Mouse (Mus musculus) midbrain, embryonic 14.5 days (tissue): ENCODE measurements at regions not wholly inside any gene's neighbourhood (a gene's known extent, or its start where the extent isn't known, plus 50 kb on each side); places are given as distances from the start of the nearest gene placed in this dataset.
"Not testable (repeated sequence)": the region's sequence is repeated elsewhere in the genome, so short reads cannot be mapped to it uniquely, and the experiment has no call there.

Experiments
- ATAC-seq: fragments of 200-750 bp; cut with Nextera tagmentation; 2 replicates; pipeline ENCODE4 v1.8.0; 2017; ENCODE audit warnings: moderate number of reproducible peaks, moderate library complexity; ENCODE audit not compliant: low FRiP score, low TSS enrichment
- DNase-seq: peaks from one replicate; pipeline ENCODE4 v3.0.0-alpha.2; 2015
- H3K27ac ChIP-seq: fragments of 300-500 bp; sonication (generic); replicated peaks from 2 replicates; pipeline ENCODE4 v1.5.1; 2014; ENCODE audit warnings: mild to moderate bottlenecking, low read depth, low read length, moderate library complexity
- H3K27me3 ChIP-seq: fragments of 300-500 bp; sonication (generic); 2 replicates; pipeline ENCODE4 v1.6.1; 2014; ENCODE audit warnings: low read length, control low read depth, mixed read lengths; ENCODE audit not compliant: control insufficient read depth, insufficient read depth
- H3K36me3 ChIP-seq: fragments of 300-500 bp; sonication (generic); 2 replicates; pipeline ENCODE4 v1.6.1; 2014; ENCODE audit warnings: low read length, control low read depth; ENCODE audit not compliant: control insufficient read depth, insufficient read depth
- H3K4me1 ChIP-seq: fragments of 300-500 bp; sonication (generic); 2 replicates; pipeline ENCODE4 v1.6.1; 2014; ENCODE audit warnings: mild to moderate bottlenecking, antibody characterized with exemption, low read length, control low read depth; ENCODE audit not compliant: control insufficient read depth, insufficient read depth
- H3K4me2 ChIP-seq: fragments of 300-500 bp; sonication (generic); 2 replicates; pipeline ENCODE4 v1.6.1; 2014; ENCODE audit warnings: mild to moderate bottlenecking, low read length, moderate library complexity
- H3K4me3 ChIP-seq: fragments of 300-500 bp; sonication (generic); replicated peaks from 2 replicates; pipeline ENCODE4 v1.5.1; 2014; ENCODE audit warnings: low read depth, low read length
- H3K9ac ChIP-seq: fragments of 300-500 bp; sonication (generic); replicated peaks from 2 replicates; pipeline ENCODE4 v1.6.1; 2014; ENCODE audit warnings: mild to moderate bottlenecking, low read length, moderate library complexity
- H3K9me3 ChIP-seq: fragments of 300-500 bp; sonication (generic); 2 replicates; pipeline ENCODE4 v1.6.1; 2016; ENCODE audit warnings: low read length, control low read depth, mixed read lengths; ENCODE audit not compliant: control insufficient read depth
- WGBS: fragments of 180-500 bp; shearing (Covaris S2); extraction: QIAGEN DNeasy Blood & Tissue Kit; methylation state at CpG from one replicate; pipeline ENCODE4 v1.1.7; 2014; 5-methylcytosine and 5-hydroxymethylcytosine counted together

GRCm38 (mm10) chr10:3192291-3192690 lies 75.3 kb downstream of the H60c start:
- Histone ChIP-seq H3K4me2 (no peak overlapping the region), H3K4me3 (no peak overlapping the region), H3K9ac (no peak overlapping the region), H3K36me3 (no peaks in the 10 kb centered on the region), H3K4me1 (no peaks in the 10 kb centered on the region), H3K27me3 (no peaks in the 10 kb centered on the region), H3K9me3 (peaks cover under 1% of the 10 kb centered on the region), H3K27ac (no peak overlapping the region)
- 67% methylated on average over 3 of the region's 3 CpGs for WGBS
- DNase-seq (no peak), ATAC-seq (no peak)

GRCm38 (mm10) chr10:3188361-3188760 lies 79.2 kb downstream of the H60c start:
- H3K4me3 ChIP-seq: no peak overlapping the region
- no peak for DNase-seq
- H3K4me2 ChIP-seq: no peak overlapping the region
- no peak overlapping the region for H3K27ac ChIP-seq
- 77% methylated on average over 4 of the region's 4 CpGs for WGBS
- no peak for ATAC-seq
- H3K9ac ChIP-seq: no peak overlapping the region
- no peaks in the 10 kb centered on the region for H3K36me3 ChIP-seq
- H3K4me1 ChIP-seq: no peaks in the 10 kb centered on the region
- H3K9me3 ChIP-seq: peaks cover 2% of the 10 kb centered on the region; the same call in 1 of the 2 replicates
- H3K27me3 ChIP-seq: no peaks in the 10 kb centered on the region

GRCm38 (mm10) chr10:3180103-3180502 lies 87.5 kb downstream of the H60c start:
- H3K4me3 ChIP-seq: no peak overlapping the region
- no peak overlapping the region for H3K4me2 ChIP-seq
- no peak for DNase-seq
- no peak overlapping the region for H3K27ac ChIP-seq
- no peaks in the 10 kb centered on the region for H3K4me1 ChIP-seq
- no peaks in the 10 kb centered on the region; the same call in 1 of the 2 replicates for H3K9me3 ChIP-seq
- no peak overlapping the region for H3K9ac ChIP-seq
- no peaks in the 10 kb centered on the region for H3K36me3 ChIP-seq
- H3K27me3 ChIP-seq: no peaks in the 10 kb centered on the region
- no peak for ATAC-seq

DNA sequence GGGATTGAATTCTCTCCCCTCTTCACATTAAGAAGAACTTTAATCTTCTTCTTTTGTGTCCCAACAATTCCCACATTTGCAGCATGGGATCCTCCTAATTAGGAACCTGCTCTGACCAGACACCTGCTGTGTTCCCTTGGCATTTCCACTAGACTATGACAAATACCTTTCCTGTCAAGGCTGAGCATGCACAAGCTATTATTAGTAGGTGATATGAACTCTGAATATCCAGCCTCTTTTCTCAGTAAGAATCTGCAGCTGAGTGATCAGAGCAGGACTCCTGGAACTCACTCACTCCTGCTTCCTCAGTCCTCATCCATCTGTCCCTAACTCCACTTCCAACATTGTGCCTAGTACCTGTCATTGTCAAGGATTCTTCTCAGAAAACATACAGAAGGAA lies 94.0 kb downstream of the H60c start:
- no peak for ATAC-seq
- no peak overlapping the region for H3K27ac ChIP-seq

GRCm38 (mm10) chr10:3172927-3173326 lies 94.6 kb downstream of the H60c start:
- not testable (repeated sequence) for H3K36me3 ChIP-seq, H3K27me3 ChIP-seq, H3K27ac ChIP-seq, DNase-seq, ATAC-seq, H3K9me3 ChIP-seq, H3K4me3 ChIP-seq, H3K4me1 ChIP-seq, H3K4me2 ChIP-seq, H3K9ac ChIP-seq
- 52% methylated on average over 4 of the region's 4 CpGs for WGBS

More for the DNA sequence above, 94.0 kb downstream of the H60c start:
- H3K9me3 ChIP-seq: peaks cover 6% of the 10 kb centered on the region; the same call in 1 of the 2 replicates
- no peaks in the 10 kb centered on the region for H3K4me1 ChIP-seq
- H3K36me3 ChIP-seq: no peaks in the 10 kb centered on the region
- no peak overlapping the region for H3K9ac ChIP-seq
- no peaks in the 10 kb centered on the region for H3K27me3 ChIP-seq
- DNase-seq: no peak
- no peak overlapping the region for H3K4me3 ChIP-seq
- no peak overlapping the region for H3K4me2 ChIP-seq

DNA sequence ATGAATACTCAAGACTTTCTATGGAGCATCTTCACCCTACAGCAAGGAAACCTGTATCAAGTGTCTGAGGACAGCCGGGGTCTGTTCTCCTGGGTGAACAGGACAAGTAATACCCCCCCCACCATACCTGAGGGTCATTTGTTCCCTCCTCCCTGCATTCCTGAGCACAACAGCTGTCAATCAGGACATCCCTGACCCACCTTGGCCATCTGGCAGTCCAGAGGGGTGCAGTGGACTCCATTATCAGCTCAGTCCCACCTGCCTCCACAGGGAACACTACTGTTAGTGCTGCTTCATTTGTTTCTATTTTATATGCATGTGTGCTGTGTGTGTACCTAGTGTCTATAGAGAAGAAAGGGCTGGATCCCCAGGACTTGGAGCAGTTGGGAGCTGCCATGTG lies 95.3 kb downstream of the H60c start:
- 91% methylated on average over 1 of the region's 1 CpGs for WGBS
- Histone ChIP-seq H3K27me3 (no peaks in the 10 kb centered on the region), H3K4me2 (no peak overlapping the region), H3K9ac (no peak overlapping the region), H3K9me3 (peaks cover 9% of the 10 kb centered on the region; the same call in 1 of the 2 replicates), H3K4me1 (no peaks in the 10 kb centered on the region), H3K27ac (no peak overlapping the region), H3K36me3 (no peaks in the 10 kb centered on the region), H3K4me3 (no peak overlapping the region)
- no peak for ATAC-seq
- DNase-seq: no peak

- no peak overlapping the region for H3K9ac ChIP-seq
- no peaks in the 10 kb centered on the region for H3K36me3 ChIP-seq
- peaks cover 9% of the 10 kb centered on the region; the same call in 1 of the 2 replicates for H3K9me3 ChIP-seq
- 96% methylated on average over 5 of the region's 5 CpGs for WGBS
- no peak overlapping the region for H3K27ac ChIP-seq
- H3K27me3 ChIP-seq: no peaks in the 10 kb centered on the region
- H3K4me3 ChIP-seq: no peak overlapping the region
- H3K4me1 ChIP-seq: no peaks in the 10 kb centered on the region
- no peak for DNase-seq
- no peak overlapping the region for H3K4me2 ChIP-seq
- no peak for ATAC-seq
Measured at GRCm38 (mm10) chr10:3171366-3171765, 96.2 kb downstream of the H60c start.

GRCm38 (mm10) chr10:3155542-3155941 lies 112.0 kb downstream of the H60c start:
- WGBS: 90% methylated on average over 4 of the region's 4 CpGs
- H3K27me3 ChIP-seq: no peaks in the 10 kb centered on the region

DNA sequence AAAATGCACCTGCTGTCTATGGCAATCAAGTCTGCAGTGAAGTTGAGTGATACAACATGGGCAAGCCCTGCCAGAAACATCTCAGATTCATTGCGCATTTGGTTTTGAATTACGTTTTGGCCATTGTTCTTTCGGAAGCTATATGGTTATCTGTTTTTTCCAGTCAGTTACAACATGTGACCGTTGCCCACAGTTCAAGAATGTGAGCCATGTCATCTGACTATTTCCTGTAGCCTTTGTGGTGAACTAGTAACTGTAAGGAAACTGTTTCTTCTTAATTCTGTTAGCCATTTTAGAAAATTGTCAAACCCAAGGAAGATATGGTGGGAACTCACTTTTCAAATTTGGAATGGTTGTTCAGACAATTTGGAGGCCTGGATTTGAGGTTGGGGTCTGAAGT lies 119.4 kb downstream of the H60c start:
- Histone ChIP-seq H3K4me1 (no peaks in the 10 kb centered on the region), H3K27ac (no peak overlapping the region), H3K9me3 (peaks cover 29% of the 10 kb centered on the region), H3K27me3 (no peaks in the 10 kb centered on the region), H3K36me3 (no peaks in the 10 kb centered on the region), H3K9ac (no peak overlapping the region), H3K4me3 (no peak overlapping the region), H3K4me2 (no peak overlapping the region)
- DNase-seq: no peak
- no peak for ATAC-seq
- 89% methylated on average over 4 of the region's 4 CpGs for WGBS

More at GRCm38 (mm10) chr10:3155542-3155941, 112.0 kb downstream of the H60c start:
- no peak overlapping the region for H3K27ac ChIP-seq
- no peak overlapping the region for H3K9ac ChIP-seq
- peaks cover 24% of the 10 kb centered on the region; the same call in 1 of the 2 replicates for H3K9me3 ChIP-seq
- ATAC-seq (no peak), DNase-seq (no peak)
- H3K4me1 ChIP-seq: no peaks in the 10 kb centered on the region
- no peak overlapping the region for H3K4me3 ChIP-seq
- no peaks in the 10 kb centered on the region for H3K36me3 ChIP-seq
- no peak overlapping the region for H3K4me2 ChIP-seq
